Mouse (Mus musculus) lung, embryonic 14.5 days (tissue): Measurements from ENCODE around the gene Anapc4. TPM values are rescaled to one million over a fixed set of nuclear protein-coding genes. Genes with fewer than 3 reads are reported as not detected.

Source experiments
- ATAC-seq: fragments of 200-750 bp; cut with Nextera tagmentation; 2 replicates; pipeline ENCODE4 v1.8.0; 2017; ENCODE audit warnings: mild to moderate bottlenecking, moderate TSS enrichment, moderate library complexity; ENCODE audit not compliant: insufficient read depth
- DNase-seq: peaks from one replicate; pipeline ENCODE4 v3.0.0-alpha.2; 2015
- H3K27ac ChIP-seq: fragments of 300-500 bp; sonication (generic); 2 replicates; pipeline ENCODE4 v1.5.1; 2014; ENCODE audit warnings: low read depth, mild to moderate bottlenecking, moderate library complexity
- H3K27me3 ChIP-seq: fragments of 300-500 bp; sonication (generic); 2 replicates; pipeline ENCODE4 v1.6.1; 2014; ENCODE audit warnings: low read length, control low read depth; ENCODE audit not compliant: insufficient read depth
- H3K36me3 ChIP-seq: fragments of 300-500 bp; sonication (generic); 2 replicates; pipeline ENCODE4 v1.6.1; 2014; ENCODE audit warnings: control low read depth; ENCODE audit not compliant: insufficient read depth
- H3K4me1 ChIP-seq: fragments of 300-500 bp; sonication (generic); 2 replicates; pipeline ENCODE4 v1.6.1; 2014; ENCODE audit warnings: antibody characterized with exemption, control low read depth; ENCODE audit not compliant: insufficient read depth
- H3K4me2 ChIP-seq: fragments of 300-500 bp; sonication (generic); 2 replicates; pipeline ENCODE4 v1.6.1; 2014; ENCODE audit warnings: mild to moderate bottlenecking
- H3K4me3 ChIP-seq: fragments of 300-500 bp; sonication (generic); 2 replicates; pipeline ENCODE4 v1.5.1; 2014; ENCODE audit warnings: low read depth, low read length
- H3K9ac ChIP-seq: fragments of 300-500 bp; sonication (generic); 2 replicates; pipeline ENCODE4 v1.6.1; 2014
- H3K9me3 ChIP-seq: fragments of 300-500 bp; sonication (generic); 2 replicates; pipeline ENCODE4 v1.6.1; 2016; ENCODE audit warnings: low read depth, low read length, control low read depth
- CTCF ChIP-seq: IDR thresholded peaks from 2 replicates; pipeline ENCODE4 v1.5.1; 2016; ENCODE audit warnings: antibody characterized with exemption, low read depth
- WGBS: fragments of 180-500 bp; shearing (Covaris S2); extraction: QIAGEN DNeasy Blood & Tissue Kit; methylation state at CpG from one replicate; pipeline ENCODE4 v1.1.7; 2014; 5-methylcytosine and 5-hydroxymethylcytosine counted together
- polyA plus RNA-seq: library from polyadenylated mRNA; unstranded; fragments of >200 nt; fragmentation: Nextera tagmentation; extraction: Ambion mirVana; gene quantifications from 2 replicates; pipeline ENCODE4 v1.2.1, GENCODE M21; 2014

The Anapc4 gene
- polyA plus RNA-seq, 1 experiment from 2014 or later: 123 TPM

GRCm38 (mm10) chr5:52868918-52869703, 35.3 kb downstream of the Anapc4 start:
- WGBS: 77% methylated on average over 12 of the region's 12 CpGs
- TF ChIP-seq CTCF: no peak

GRCm38 (mm10) chr5:52871461-52871860, 37.6 kb downstream of the Anapc4 start:
- Histone ChIP-seq H3K27me3 (no peaks in the 10 kb centered on the region), H3K27ac (no peak overlapping the region), H3K4me1 (no peaks in the 10 kb centered on the region), H3K4me3 (no peak overlapping the region), H3K4me2 (no peak overlapping the region), H3K9ac (no peak overlapping the region), H3K36me3 (peaks cover 25% of the 10 kb centered on the region), H3K9me3 (no peaks in the 10 kb centered on the region)
- ATAC-seq: no peak; the same call in 1 of the 2 replicates
- WGBS: 6% methylated on average over 1 of the region's 1 CpGs
- no peak for TF ChIP-seq CTCF
- DNase-seq: no peak

More at GRCm38 (mm10) chr5:52868918-52869703, 35.3 kb downstream of the Anapc4 start:
- H3K27ac ChIP-seq: no peak overlapping the region
- no peaks in the 10 kb centered on the region for H3K27me3 ChIP-seq
- H3K9ac ChIP-seq: no peak overlapping the region
- no peak overlapping the region for H3K4me2 ChIP-seq
- ATAC-seq (no peak), DNase-seq (no peak)
- peaks cover 44% of the 10 kb centered on the region for H3K36me3 ChIP-seq
- H3K4me1 ChIP-seq: no peaks in the 10 kb centered on the region
- H3K4me3 ChIP-seq: no peak overlapping the region
- no peaks in the 10 kb centered on the region for H3K9me3 ChIP-seq

- Histone ChIP-seq H3K4me2 (no peak overlapping the region), H3K36me3 (peaks cover 20% of the 10 kb centered on the region), H3K4me3 (no peak overlapping the region), H3K27ac (no peak overlapping the region), H3K9me3 (no peaks in the 10 kb centered on the region), H3K27me3 (no peaks in the 10 kb centered on the region), H3K9ac (no peak overlapping the region), H3K4me1 (no peaks in the 10 kb centered on the region)
- WGBS: 92% methylated on average over 13 of the region's 13 CpGs
- ATAC-seq: no peak; the same call in 1 of the 2 replicates
- no peak for DNase-seq
- TF ChIP-seq CTCF: no peak
These were observed 38.2 kb downstream of the Anapc4 start for GRCm38 (mm10) chr5:52871986-52872385.

GRCm38 (mm10) chr5:52878847-52879246, 45.0 kb downstream of the Anapc4 start:
- peak; percentile 79 for ATAC-seq
- H3K4me2 ChIP-seq: no peak overlapping the region
- no peak overlapping the region for H3K4me3 ChIP-seq
- peak; percentile 96 for DNase-seq
- no peaks in the 10 kb centered on the region for H3K4me1 ChIP-seq
- H3K36me3 ChIP-seq: no peaks in the 10 kb centered on the region
- 0 out of 2 replicates have a peak, but pooled peaks cover 2% of the 10 kb centered on the region for H3K27me3 ChIP-seq
- peak; percentile 89 for TF ChIP-seq CTCF
- no peak overlapping the region for H3K27ac ChIP-seq
- under 1% methylated on average over 8 of the region's 14 CpGs for WGBS
- no peak overlapping the region for H3K9ac ChIP-seq
- H3K9me3 ChIP-seq: no peaks in the 10 kb centered on the region

- no peaks in the 10 kb centered on the region for H3K9me3 ChIP-seq
- H3K9ac ChIP-seq: no peak overlapping the region
- H3K4me2 ChIP-seq: no peak overlapping the region
- no peak for ATAC-seq
- H3K27ac ChIP-seq: no peak overlapping the region
- no peak overlapping the region for H3K4me3 ChIP-seq
- no peaks in the 10 kb centered on the region for H3K36me3 ChIP-seq
- no peak for DNase-seq
- no peak for TF ChIP-seq CTCF
- H3K27me3 ChIP-seq: 0 out of 2 replicates have a peak, but pooled peaks cover 2% of the 10 kb centered on the region
- no peaks in the 10 kb centered on the region for H3K4me1 ChIP-seq
- WGBS: 89% methylated on average over 6 of the region's 6 CpGs
These were observed 46.1 kb downstream of the Anapc4 start for GRCm38 (mm10) chr5:52879926-52880325.

GRCm38 (mm10) chr5:52882446-52882845, 48.6 kb downstream of the Anapc4 start:
- DNase-seq (peak; percentile 58), ATAC-seq (peak; percentile 39; the same call in 1 of the 2 replicates)
- Histone ChIP-seq H3K9ac (no peak overlapping the region), H3K27me3 (0 out of 2 replicates have a peak, but pooled peaks cover 2% of the 10 kb centered on the region), H3K27ac (no peak overlapping the region), H3K4me1 (no peaks in the 10 kb centered on the region), H3K36me3 (no peaks in the 10 kb centered on the region), H3K4me3 (no peak overlapping the region), H3K4me2 (no peak overlapping the region), H3K9me3 (no peaks in the 10 kb centered on the region)
- no peak for TF ChIP-seq CTCF
- WGBS: 30% methylated on average over 2 of the region's 2 CpGs

GRCm38 (mm10) chr5:52887085-52887484, 53.3 kb downstream of the Anapc4 start:
- TF ChIP-seq CTCF: peak; percentile 70
- DNase-seq: peak; percentile 71
- no peaks in the 10 kb centered on the region for H3K27me3 ChIP-seq
- H3K4me1 ChIP-seq: no peaks in the 10 kb centered on the region
- no peak overlapping the region for H3K4me2 ChIP-seq
- ATAC-seq: no peak
- H3K27ac ChIP-seq: no peak overlapping the region
- WGBS: 49% methylated on average over 12 of the region's 12 CpGs
- H3K4me3 ChIP-seq: no peak overlapping the region
- H3K9me3 ChIP-seq: no peaks in the 10 kb centered on the region
- H3K36me3 ChIP-seq: no peaks in the 10 kb centered on the region
- no peak overlapping the region for H3K9ac ChIP-seq
